Mouse (Mus musculus): ENCODE data around the gene Flna.
A peak's percentile ranks its signal among the peaks of the same experiment; 100 is the strongest.
"Not testable (repeated sequence)": the region's sequence is repeated elsewhere in the genome, so short reads cannot be mapped to it uniquely, and the experiment has no call there.

Gene Flna

GRCm38 (mm10) chrX:74246213-74246681 lies 3.4 kb downstream of the Flna start:
- DNase-seq (ENCODE audit: low read depth), result peak; percentile 74

- no peak for DNase-seq (ENCODE audit: low read depth)
Observed at GRCm38 (mm10) chrX:74245687-74246086, 3.9 kb downstream of the Flna start.

GRCm38 (mm10) chrX:74245107-74245506 lies 4.5 kb downstream of the Flna start:
- DNase-seq (ENCODE audit: low read depth), result no peak

- DNase-seq (ENCODE audit: low read depth), result no peak
Observed at GRCm38 (mm10) chrX:74244614-74245083, 5.0 kb downstream of the Flna start.

- DNase-seq (ENCODE audit: low read depth), result peak; percentile 58
Observed at GRCm38 (mm10) chrX:74243807-74244206, 5.8 kb downstream of the Flna start.

GRCm38 (mm10) chrX:74243396-74243795 lies 6.2 kb downstream of the Flna start:
- DNase-seq (ENCODE audit: low read depth), result no peak

GRCm38 (mm10) chrX:74240332-74240731 lies 9.3 kb downstream of the Flna start:
- no peak for DNase-seq (ENCODE audit: low read depth)

- no peak for DNase-seq (ENCODE audit: low read depth)
Observed at GRCm38 (mm10) chrX:74233196-74233595, 16.4 kb downstream of the Flna start.

- DNase-seq (ENCODE audit: low read depth), result no peak
Observed at GRCm38 (mm10) chrX:74230038-74230437, 19.6 kb downstream of the Flna start.

- DNase-seq (ENCODE audit: low read depth), result not testable (repeated sequence)
Observed at GRCm38 (mm10) chrX:74220099-74220498, 29.5 kb downstream of the Flna start.

GRCm38 (mm10) chrX:74219449-74219848 lies 30.2 kb downstream of the Flna start:
- no peak for DNase-seq (ENCODE audit: low read depth)

GRCm38 (mm10) chrX:74218496-74218895 lies 31.1 kb downstream of the Flna start:
- no peak for DNase-seq (ENCODE audit: low read depth)

- no peak for DNase-seq (ENCODE audit: low read depth)
Observed at GRCm38 (mm10) chrX:74203556-74203955, 46.1 kb downstream of the Flna start.

- DNase-seq (ENCODE audit: low read depth), result no peak
Observed at GRCm38 (mm10) chrX:74176959-74177358, 72.7 kb downstream of the Flna start, which contains the start of gene Tktl1. Gene Tktl1, plus strand, starts transcription at chrX:74177259.

Data from c-Kit-positive CD71-negative TER-119-negative erythroid progenitor cells, embryonic 14.5 days (primary cell).